Mouse (Mus musculus) telencephalon, adult 2 months (tissue): Measurements from ENCODE around the gene Tle3.
A peak's percentile ranks its signal among the peaks of the same experiment; 100 is the strongest.

Experiments used
- DNase-seq: peaks from one replicate; pipeline ENCODE4 v3.0.0-alpha.2; 2011; ENCODE audit warnings: low read depth, low spot score

Gene Tle3

DNA sequence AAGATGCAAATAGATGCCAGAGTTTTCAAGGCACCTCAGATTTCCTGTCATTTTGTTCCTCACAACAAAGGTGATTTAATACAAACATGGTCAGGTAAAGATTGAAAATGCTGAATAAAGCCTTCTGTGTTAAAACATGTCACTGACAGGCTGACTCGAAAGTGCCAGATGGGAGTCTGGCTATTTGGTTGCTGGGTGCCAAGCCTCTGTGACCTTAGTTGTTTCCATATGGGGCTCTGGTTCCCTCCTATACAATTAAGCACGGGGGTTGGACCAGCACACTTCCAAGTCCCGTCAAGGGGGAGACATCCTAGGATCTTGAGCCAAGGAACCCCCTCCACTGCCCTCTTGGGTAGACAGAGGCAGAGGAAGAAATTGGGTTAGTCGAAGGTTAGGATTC lies 13.2 kb upstream of the Tle3 start:
- DNase-seq: no peak

- DNase-seq: no peak
Measured at GRCm38 (mm10) chr9:61359741-61360140, 12.4 kb upstream of the Tle3 start.

GRCm38 (mm10) chr9:61360163-61360562 lies 12.0 kb upstream of the Tle3 start:
- no peak for DNase-seq

GRCm38 (mm10) chr9:61360727-61361631 lies 11.2 kb upstream of the Tle3 start:
- no peak for DNase-seq

- no peak for DNase-seq
Measured at GRCm38 (mm10) chr9:61363194-61363593, 9.0 kb upstream of the Tle3 start.

GRCm38 (mm10) chr9:61366108-61366507 lies 6.1 kb upstream of the Tle3 start:
- no peak for DNase-seq

- DNase-seq: no peak
Measured at GRCm38 (mm10) chr9:61367156-61367555, 5.0 kb upstream of the Tle3 start.

DNA sequence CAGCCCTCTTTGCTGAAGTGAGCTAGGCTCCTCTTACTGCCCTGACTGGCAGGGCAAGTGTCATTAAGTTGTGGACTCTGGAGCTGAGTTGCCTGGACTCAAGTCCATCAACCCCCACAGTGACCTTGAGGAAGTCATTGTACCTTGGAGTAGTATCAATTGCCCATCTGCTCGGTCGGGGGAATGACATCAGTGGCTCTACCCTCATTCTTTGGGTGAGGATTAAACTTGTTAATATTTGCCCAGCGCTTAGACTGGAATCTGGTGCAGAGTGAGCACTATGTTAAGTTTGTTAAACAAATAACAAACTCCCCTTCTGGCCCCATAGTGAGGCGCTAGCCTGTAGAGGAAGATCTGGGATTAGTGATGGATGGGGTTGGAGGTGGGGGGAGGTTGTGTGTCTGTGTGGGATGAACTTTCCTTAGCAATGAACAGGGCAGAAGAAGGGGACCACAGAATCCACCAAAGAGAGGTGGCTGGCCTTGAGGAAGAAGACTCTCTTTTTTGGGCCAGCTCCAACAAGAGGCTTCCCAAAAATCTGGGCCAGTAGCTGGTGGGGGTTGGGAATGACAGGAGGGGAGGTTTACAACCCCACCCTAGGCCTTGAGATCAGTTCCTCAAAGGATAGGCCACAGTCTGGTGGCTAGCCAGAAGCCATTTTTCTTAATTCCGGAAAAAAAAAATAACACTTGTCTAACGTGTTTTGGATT lies 4.2 kb upstream of the Tle3 start:
- no peak for DNase-seq

GRCm38 (mm10) chr9:61368567-61369240 lies 3.5 kb upstream of the Tle3 start:
- no peak for DNase-seq

GRCm38 (mm10) chr9:61369316-61370273 lies 2.6 kb upstream of the Tle3 start:
- no peak for DNase-seq

DNA sequence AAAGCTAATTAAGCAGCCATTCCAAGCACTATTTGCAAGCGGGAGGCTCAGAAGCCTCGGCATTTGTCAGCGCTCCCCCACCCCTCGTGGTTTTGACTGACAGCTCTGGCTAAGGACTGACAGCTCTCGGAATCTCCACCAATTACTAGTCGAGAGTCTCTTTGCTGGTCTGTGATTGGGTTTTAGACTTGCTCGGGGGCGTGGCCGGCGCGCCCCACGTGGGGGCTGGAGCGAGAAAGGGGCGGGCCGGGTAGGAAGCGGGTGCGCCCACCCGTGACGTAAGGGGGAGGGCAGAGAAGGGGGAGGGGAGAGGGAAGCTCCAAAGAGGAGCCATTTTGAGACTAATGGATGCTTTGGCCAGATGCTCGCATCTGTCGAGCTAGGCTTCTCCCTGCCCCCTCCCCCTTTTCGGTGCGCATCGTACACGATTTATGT lies 1.7 kb upstream of the Tle3 start:
- peak; percentile 99 for DNase-seq

DNA sequence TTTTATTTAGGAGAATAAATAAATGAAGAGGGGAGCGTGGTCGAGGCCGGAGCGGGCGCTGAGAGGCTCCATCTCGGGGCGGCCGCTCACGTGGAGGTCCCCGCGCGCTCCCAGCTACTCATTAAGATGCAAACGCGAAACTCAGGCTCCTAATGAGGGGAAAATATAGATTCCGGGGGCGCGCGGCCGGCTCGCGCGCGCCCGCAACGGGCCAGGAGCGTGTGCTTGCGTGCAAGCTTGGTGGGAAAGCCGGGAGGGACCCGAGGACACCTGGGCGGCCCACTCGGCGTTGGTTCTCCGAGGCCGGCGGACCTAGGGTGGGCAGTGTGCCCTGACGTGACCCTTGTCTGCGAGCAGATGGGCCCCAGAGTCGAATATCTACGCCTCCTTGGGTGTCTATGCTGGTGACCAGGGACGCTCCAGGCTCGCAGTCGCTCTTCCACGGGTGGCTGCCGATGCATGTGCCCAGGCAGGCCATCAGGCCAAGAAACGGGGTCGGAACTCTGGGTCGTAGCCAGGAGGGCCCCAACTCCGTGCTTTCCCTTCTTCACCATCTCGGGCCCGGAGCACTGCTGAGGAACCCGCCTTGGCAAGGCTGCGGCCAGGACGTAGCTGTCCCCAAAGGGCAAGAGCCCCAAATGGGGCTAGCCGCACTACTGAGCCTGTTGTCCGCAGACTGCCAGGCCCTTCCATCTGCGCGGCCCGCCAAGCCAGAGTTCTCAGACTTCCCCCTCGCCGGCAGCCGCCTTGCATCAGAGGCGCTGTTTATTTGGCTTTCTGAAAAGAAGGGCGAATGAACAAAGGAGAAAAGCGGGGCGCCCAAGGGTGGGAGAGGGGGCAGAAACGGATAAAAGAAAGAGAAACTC lies 1.0 kb upstream of the Tle3 start:
- no peak for DNase-seq

DNA sequence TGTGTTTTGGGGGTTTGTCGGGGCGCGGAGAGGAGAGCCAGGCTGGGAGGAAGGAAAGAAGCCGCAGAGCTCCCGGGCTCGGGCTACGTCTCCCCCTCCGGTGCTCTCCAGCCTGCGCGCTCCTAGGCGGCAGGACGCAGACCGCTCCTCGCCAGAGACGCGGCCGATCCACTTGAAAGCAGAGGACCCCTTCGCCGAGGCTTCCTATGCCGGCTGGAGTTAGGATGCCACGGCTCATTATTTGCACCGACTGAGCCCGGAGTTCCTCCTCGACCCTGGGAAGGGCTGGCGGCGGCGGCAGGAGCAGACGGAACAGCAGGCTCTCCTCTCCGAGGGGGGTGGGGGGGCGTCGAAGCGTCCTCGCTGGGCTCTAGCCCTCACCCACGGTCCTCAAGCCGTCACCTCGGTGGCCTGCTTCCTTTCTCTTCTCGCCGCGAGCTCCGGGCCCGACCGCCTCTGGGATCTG lies 377 bp downstream of the Tle3 start:
- no peak for DNase-seq

- no peak for DNase-seq
Measured at GRCm38 (mm10) chr9:61372976-61373633, 939 bp downstream of the Tle3 start.

- DNase-seq: no peak
Measured at GRCm38 (mm10) chr9:61373634-61373941, 1.4 kb downstream of the Tle3 start.

DNA sequence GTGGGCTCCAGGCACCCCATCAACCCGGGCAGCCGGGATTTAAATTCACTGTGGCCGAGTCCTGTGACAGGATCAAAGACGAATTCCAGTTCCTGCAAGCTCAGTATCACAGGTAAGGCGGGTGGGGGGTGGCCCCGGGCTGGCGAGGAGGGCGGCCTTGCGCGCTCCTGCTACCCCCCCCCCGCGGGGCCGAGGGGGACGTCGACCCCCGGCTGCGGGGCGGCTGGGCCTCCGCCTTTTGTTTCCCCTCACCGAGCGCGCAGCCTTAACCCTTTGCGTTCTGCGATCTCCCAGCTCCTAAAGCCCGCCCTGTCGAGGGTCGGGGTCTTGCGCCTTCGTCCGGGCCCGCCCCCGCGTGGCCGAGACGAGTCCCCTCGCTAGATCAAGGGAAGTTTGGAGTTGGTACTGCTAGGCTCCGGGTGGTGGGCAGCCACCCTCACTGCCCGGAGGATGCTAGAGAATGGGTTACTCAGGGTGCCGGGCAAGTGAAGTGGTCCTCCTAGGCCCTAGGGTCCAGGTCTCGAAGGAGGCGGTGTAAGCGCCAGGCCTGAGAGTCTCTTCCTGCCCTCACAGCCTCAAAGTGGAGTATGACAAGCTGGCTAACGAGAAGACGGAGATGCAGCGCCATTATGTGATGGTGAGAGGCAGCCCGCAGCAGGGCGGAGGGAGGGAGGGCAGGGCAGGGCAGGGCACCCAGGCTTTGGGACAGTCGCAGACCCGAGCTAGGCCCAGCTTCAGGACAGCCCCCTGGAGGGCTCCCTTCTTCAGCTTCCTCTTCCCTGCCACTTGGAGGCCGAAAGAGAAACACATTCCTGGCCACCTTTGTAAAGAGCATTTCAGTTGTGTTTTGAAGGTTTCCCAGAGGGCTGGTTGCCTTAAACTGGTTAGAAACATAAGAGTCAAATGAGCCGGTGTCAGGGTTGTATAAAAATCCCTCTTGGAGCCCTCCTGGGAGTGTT lies 2.1 kb downstream of the Tle3 start:
- DNase-seq: no peak

DNA sequence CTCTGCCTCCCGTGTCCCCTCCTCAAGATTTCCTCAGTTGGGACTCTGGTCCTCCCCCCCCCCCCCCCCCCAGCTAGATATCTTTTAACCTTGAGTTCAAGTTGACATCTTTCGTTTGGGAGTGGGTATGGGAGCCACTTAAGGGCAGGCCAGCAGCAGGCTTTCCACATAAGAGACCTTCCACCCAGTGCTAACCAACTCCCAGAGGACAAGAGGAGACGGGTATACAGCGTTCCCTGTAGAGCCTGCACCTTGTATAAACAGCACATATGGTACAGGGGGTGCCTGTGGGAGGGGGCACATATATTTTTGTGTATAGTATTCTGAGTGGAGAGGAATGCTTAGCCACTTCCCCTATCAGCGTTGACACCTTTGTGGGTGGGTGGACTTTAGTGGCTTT lies 2.8 kb downstream of the Tle3 start:
- no peak for DNase-seq

DNA sequence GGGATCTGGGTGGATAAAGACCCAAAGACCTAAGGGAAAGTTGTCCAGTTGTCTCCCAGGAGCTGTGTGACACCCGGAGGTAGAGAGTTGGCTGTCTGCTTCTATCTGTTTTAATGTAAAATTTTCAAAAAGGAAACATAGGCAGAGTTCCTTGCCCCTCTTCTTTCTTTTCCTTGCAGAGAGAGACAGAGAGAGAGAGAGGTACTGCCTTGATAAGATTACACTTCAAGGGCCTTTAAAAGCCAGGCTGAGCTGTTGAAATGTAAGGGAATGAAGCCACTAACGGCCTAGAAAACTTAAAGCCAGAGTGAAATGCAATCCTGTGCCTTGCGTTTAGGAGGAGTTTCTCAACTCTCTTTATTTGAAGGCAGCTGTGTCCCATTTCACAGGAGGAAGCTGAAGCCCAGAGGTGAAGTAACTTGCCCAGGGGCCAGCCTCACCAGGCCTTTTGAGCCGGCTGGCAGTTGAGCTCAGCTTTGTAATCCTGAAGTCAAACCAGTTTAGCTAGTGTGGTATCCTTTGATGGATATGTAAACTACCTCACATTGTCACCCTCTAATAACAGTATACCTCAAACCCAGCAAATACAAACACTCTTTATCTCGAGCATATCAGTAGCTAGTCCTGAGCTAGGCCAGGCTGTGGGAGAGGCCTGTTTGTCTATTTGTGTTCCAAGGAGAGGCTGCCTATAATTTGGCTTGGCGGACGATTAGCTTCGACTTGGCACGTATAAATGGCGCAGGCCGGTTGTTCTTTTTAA lies 3.8 kb downstream of the Tle3 start:
- no peak for DNase-seq
